Mouse (Mus musculus): ENCODE data around the gene Ccna2.

Gene Ccna2

GRCm38 (mm10) chr3:36532738-36533137 lies 39.2 kb downstream of the Ccna2 start:
- DNase-seq, result no peak

DNA sequence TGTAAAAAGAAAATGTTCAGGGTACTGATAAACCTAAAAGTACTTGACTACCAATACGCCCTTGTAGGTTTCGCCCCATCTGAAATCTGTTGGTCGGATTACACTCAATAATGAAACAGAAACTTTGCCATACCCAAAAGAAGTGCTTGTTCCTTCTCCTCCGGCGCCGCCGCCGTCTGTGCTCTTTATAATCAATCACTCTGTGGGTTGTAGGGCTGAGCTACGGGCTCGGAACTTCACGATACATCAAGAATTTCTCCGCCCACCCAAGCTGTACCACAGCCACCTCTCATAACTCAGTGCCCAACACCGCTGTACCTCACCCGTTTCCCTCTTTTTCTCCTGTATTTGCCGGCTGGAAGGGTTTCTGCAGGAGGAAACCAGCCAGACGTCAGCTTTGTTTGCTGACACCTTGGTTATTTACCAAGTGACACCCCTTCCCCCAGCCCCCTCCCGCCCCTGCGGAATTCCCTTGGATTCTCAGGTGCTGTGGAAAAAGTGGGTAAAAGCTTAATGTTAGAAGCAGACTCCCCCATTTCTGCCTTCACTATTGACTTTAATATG lies 39.9 kb downstream of the Ccna2 start:
- no peak for DNase-seq

DNA sequence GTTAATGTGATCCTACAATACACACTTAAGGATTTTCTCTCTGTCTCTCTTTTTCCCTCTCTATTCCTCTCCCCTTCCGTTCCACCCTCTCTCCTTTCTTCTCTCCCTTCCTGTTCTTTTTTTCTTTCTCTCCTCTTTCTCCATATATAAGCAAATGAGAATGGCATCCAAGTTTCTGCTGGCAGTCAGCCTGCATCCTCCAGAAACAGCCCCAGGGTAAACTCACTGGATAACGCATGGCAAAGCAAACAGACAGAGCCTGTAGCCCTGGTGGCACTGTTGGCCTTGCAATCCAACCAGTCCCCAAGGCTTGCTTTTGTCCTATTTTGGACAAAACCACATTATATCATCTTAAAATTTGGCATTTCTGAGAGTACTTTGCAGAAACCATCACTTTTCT lies 40.7 kb downstream of the Ccna2 start:
- DNase-seq, result no peak

- DNase-seq, result no peak
Measured at GRCm38 (mm10) chr3:36530781-36531180, 41.2 kb downstream of the Ccna2 start.

- no peak for DNase-seq
Measured at GRCm38 (mm10) chr3:36530345-36530744, 41.6 kb downstream of the Ccna2 start.

DNA sequence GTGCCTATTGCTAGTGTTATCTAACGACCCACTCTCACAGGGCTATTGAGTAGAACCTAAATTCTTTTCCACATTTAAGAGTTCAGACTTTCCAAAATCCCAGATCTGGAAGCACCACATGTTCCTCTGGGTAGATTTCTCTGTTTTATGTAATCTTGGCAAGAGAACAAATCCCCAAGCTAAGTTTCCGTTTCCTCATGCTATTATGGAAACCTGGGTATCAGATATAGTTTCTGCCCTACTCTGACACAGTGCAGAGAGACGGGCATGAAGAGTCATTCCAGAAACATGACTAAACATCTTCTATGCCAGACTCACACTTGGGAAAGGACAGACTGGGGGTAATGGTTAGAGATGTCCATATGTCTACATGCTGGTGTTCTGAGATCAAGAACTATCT lies 47.5 kb downstream of the Ccna2 start:
- no peak for DNase-seq

DNA sequence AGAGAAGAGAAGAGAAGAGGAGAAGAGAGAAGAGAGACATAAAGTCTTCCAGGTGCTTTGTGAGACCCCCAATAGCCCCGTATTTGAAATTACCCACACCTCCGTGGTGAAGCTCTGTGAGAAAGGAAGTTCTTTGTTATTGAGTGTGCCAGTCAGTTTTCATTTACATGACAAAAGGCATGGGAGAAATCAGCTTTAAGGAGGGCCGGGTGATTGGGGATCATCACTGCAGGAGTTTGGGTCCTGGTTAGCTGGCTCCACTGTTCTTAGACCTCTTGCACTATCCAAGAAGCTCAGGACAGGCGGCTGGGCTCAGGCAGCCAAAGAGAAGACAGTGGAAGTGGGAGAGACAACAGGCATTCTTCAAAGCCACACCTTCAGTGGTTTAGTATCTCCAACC lies 49.8 kb downstream of the Ccna2 start:
- no peak for DNase-seq

DNA sequence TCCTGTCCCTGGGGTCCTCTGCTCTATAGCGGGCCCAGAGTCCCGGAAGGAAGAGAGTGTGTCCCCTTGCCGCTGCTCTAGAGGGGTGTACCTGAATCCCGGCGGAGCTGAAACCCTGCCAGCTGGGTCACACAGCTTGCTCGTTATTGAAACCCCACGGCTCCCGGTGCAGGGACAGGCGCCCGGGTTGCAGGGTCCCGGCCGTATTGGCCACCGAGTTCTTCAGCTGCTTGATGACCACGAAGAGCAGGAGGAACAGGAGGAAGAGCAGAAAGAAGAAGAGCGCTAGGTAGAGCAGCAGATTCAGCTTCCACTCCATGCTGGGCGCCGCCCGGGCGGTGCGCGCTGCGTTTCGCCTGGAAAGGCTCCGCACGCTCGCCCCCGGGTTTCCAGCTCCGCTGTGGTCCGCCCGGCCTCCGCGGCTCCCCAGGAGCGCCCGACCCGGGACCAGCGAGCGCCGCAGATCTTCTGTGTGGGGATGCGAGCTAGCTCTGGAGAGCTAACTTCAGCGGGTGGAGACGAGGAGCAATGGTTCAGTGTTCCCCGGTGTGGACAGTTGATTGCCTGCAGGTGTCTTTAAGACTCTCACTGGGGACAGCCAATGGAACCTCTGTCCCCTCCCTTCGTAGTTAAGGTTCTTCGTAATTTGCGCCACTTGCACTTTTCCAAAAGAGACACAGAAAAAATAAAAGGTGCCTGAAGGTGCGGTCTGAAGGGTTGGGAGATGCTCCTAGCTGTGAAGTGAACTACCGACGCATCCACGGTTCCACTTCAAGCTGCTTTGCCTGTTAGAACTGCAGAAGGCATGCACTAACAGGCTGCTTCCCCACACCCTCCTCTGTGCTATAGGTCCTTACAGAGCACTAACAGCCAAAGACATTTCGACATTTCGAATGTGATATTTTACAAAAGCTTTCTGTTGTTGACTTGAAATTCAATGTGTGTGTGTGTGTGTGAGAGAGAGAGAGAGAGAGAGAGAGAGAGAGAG lies 50.6 kb downstream of the Ccna2 start, which contains the start of gene Gm11549:
Gene Gm11549, minus strand, starts transcription at position 741 of the 988 bp plus-strand sequence.
- DNase-seq, result no peak

GRCm38 (mm10) chr3:36516196-36516595 lies 55.8 kb downstream of the Ccna2 start:
- no peak for DNase-seq

All from spleen, adult 18-20 months (tissue).